Mouse (Mus musculus): ENCODE results near the gene Ifne.
A peak's percentile ranks its signal among the peaks of the same experiment; 100 is the strongest.

- TF ChIP-seq CTCF (IDR thresholded peaks at IDR 0.05), result peak; percentile 26; the same call in 1 of the 2 replicates
- TF ChIP-seq POLR2A (IDR thresholded peaks at IDR 0.05; ENCODE audit: insufficient read depth, low read depth, low read length), result no peak
These were observed 3.5 kb downstream of the Ifne start for GRCm38 (mm10) chr4:88876520-88876919.

Data from heart, adult 2 months (tissue).